Mouse (Mus musculus) hindbrain, postnatal 0 days (tissue): ENCODE data around the gene Drc3. TPM values are rescaled to one million over a fixed set of nuclear protein-coding genes. Genes with fewer than 3 reads are reported as not detected.
A peak's percentile ranks its signal among the peaks of the same experiment; 100 is the strongest.

Source experiments
- ATAC-seq: fragments of 200-750 bp; cut with Nextera tagmentation; 2 replicates; pipeline ENCODE4 v1.8.0; 2017; ENCODE audit warnings: mild to moderate bottlenecking, moderate TSS enrichment, moderate library complexity
- DNase-seq: peaks from one replicate; pipeline ENCODE4 v3.0.0-alpha.2; 2015; ENCODE audit warnings: low spot score
- H3K27ac ChIP-seq: fragments of 300-500 bp; sonication (generic); 2 replicates; pipeline ENCODE4 v1.5.1; 2014; ENCODE audit warnings: mild to moderate bottlenecking
- H3K27me3 ChIP-seq: fragments of 300-500 bp; sonication (generic); 2 replicates; pipeline ENCODE4 v1.6.1; 2014; ENCODE audit warnings: low read length, mixed read lengths; ENCODE audit not compliant: insufficient read depth
- H3K36me3 ChIP-seq: fragments of 300-500 bp; sonication (generic); 2 replicates; pipeline ENCODE4 v1.6.1; 2014; ENCODE audit warnings: low read length, mixed read lengths; ENCODE audit not compliant: insufficient read depth
- H3K4me1 ChIP-seq: fragments of 300-500 bp; sonication (generic); 2 replicates; pipeline ENCODE4 v1.6.1; 2014; ENCODE audit warnings: antibody characterized with exemption, low read length, mixed read lengths; ENCODE audit not compliant: insufficient read depth
- H3K4me2 ChIP-seq: fragments of 300-500 bp; sonication (generic); 2 replicates; pipeline ENCODE4 v1.6.1; 2014; ENCODE audit warnings: low read depth, mild to moderate bottlenecking, low read length, moderate library complexity, mixed read lengths
- H3K4me3 ChIP-seq: fragments of 300-500 bp; sonication (generic); 2 replicates; pipeline ENCODE4 v1.5.1; 2014; ENCODE audit warnings: low read length
- H3K9ac ChIP-seq: fragments of 300-500 bp; sonication (generic); replicated peaks from 2 replicates; pipeline ENCODE4 v1.6.1; 2014; ENCODE audit warnings: mild to moderate bottlenecking, low read length, moderate library complexity, mixed read lengths
- H3K9me3 ChIP-seq: fragments of 300-500 bp; sonication (generic); 2 replicates; pipeline ENCODE4 v1.6.1; 2016; ENCODE audit warnings: low read length, mixed read lengths
- CTCF ChIP-seq: IDR thresholded peaks from 2 replicates; pipeline ENCODE4 v1.5.1; 2016; ENCODE audit warnings: antibody characterized with exemption, control low read depth, low read depth
- WGBS: fragments of 180-500 bp; shearing (Covaris S2); extraction: QIAGEN DNeasy Blood & Tissue Kit; methylation state at CpG from one replicate; pipeline ENCODE4 v1.1.7; 2014; 5-methylcytosine and 5-hydroxymethylcytosine counted together
- polyA plus RNA-seq: library from polyadenylated mRNA; unstranded; fragments of >200 nt; fragmentation: Nextera tagmentation; extraction: Ambion mirVana; gene quantifications from 2 replicates; pipeline ENCODE4 v1.2.1, GENCODE M21; 2015
- total RNA-seq: library from RNA; depleted of rRNA; stranded (reverse); fragments of >200 nt; gene quantifications from 2 replicates; pipeline ENCODE4 v1.2.3, GENCODE M21; 2014

Gene Drc3
- total and polyA plus RNA-seq, 2 experiments from 2014 or later, result 6.8 to 8.4 TPM

DNA sequence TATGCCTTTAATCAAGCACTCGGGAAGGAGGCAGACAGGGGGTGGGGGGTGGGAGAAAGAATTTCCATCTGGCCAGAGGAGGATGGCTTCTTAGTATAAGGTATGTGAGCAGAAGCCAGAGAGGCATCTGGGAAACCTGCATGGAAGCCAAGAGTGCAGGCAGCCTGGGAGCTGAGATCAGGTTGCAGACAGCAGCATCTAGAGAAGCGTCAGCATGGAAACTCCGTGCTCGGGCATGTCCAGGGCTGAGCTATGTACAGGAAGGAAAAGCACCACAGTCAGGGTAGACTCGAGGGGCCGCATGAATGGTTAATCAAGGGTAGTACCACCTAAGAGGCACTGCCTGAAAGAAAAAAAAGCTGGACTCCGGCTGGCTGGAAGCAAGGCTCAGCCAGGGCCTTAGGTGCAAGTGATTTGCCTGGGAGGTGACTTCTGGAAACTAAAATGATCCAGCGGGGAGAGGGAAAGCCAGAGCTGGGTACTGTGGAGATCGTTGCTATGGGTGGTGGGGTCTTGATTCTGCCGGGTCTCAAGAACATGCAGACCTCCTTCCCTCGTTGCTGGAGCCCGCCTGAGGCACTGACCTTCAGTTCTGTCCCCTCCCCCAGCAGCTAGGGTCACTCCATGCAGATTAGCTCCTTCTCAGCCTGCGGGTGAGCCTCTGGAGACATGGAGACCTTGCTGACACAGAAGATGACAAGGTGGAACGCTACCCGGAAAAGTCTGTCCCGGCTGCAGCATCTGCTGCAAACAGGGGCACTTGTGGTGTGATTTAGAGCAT, 13.3 kb downstream of the Drc3 start:
- H3K27ac ChIP-seq, result no peak overlapping the region
- no peak for DNase-seq
- no peak overlapping the region for H3K9ac ChIP-seq
- no peak overlapping the region for H3K4me3 ChIP-seq
- H3K9me3 ChIP-seq, result no peaks in the 10 kb centered on the region
- H3K4me1 ChIP-seq, result no peaks in the 10 kb centered on the region
- H3K27me3 ChIP-seq, result no peaks in the 10 kb centered on the region
- TF ChIP-seq CTCF, result no peak
- 37% methylated on average over 16 of the region's 16 CpGs for WGBS
- no peaks in the 10 kb centered on the region for H3K36me3 ChIP-seq
- no peak overlapping the region for H3K4me2 ChIP-seq
- ATAC-seq, result no peak

DNA sequence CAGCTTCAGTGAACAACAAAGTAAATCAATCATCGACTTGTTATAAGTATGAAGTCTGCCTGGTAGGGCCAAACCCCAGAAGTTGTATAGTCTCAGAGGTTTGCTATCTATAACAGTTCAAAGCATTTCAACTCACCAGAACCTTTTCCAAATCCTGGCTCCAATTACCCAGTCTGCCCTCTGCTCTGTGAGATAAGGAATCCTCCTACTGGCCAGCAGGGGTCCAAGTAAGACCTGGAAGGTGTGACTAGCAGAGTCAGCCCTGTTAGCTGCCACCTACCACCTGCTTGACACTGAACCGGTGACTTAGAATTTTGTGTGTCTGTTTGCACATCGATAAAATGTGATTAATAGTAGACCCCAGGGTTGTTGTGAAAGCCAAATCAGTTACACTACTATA, 14.1 kb downstream of the Drc3 start:
- Histone ChIP-seq H3K36me3 (no peaks in the 10 kb centered on the region), H3K4me3 (no peak overlapping the region), H3K4me2 (no peak overlapping the region), H3K9me3 (no peaks in the 10 kb centered on the region), H3K9ac (no peak overlapping the region), H3K27ac (no peak overlapping the region), H3K27me3 (no peaks in the 10 kb centered on the region), H3K4me1 (no peaks in the 10 kb centered on the region)
- no peak for DNase-seq
- peak; percentile 33; the same call in 1 of the 2 replicates for TF ChIP-seq CTCF
- ATAC-seq, result no peak
- WGBS, result 86% methylated on average over 3 of the region's 3 CpGs

DNA sequence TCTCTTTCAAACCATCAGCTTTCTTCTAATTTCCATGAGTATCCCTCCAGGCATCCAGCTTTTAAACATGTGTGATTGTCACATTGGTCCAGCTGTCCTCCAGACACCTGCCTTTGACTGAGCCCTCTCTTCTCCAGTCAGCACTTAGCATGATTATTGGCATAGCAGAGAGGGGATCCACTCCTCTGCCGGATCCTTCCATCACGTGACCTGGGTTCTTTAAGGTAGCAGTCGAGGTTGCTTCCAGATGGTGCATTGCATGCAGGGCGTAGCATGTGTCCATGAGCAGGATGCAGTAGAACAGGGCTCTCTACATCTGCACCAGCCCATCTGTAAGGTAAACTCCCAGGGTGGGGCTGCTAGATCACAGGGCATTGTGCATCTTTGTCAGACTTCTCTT, 15.8 kb downstream of the Drc3 start:
- H3K4me2 ChIP-seq, result no peak overlapping the region
- no peak overlapping the region for H3K27ac ChIP-seq
- WGBS, result 71% methylated on average over 4 of the region's 4 CpGs
- ATAC-seq (no peak), DNase-seq (no peak)
- no peaks in the 10 kb centered on the region for H3K4me1 ChIP-seq
- H3K9ac ChIP-seq, result no peak overlapping the region
- H3K9me3 ChIP-seq, result no peaks in the 10 kb centered on the region
- no peaks in the 10 kb centered on the region for H3K36me3 ChIP-seq
- H3K27me3 ChIP-seq, result no peaks in the 10 kb centered on the region
- no peak overlapping the region for H3K4me3 ChIP-seq
- TF ChIP-seq CTCF, result no peak

DNA sequence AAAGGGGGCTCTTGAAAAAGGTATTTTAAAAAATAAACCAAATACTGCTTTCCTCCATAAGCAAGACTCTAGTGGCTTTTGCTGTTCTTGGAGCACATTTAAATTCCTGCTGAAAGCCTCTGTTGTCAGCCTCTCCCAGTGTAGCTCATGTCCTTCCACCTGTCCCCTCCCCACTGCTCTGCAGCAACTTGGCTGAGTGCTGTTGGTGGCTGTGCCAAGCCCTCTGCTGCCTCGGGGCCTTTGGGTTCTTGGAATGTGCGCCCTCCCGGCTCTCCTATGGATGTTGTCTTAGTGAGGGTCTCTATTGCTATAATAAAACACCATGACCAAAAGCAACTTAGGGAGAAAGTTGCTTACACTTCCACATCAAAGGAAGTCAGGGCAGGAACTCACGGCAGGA, 16.3 kb downstream of the Drc3 start:
- Histone ChIP-seq H3K9ac (no peak overlapping the region), H3K27me3 (no peaks in the 10 kb centered on the region), H3K36me3 (no peaks in the 10 kb centered on the region), H3K4me1 (no peaks in the 10 kb centered on the region), H3K4me2 (no peak overlapping the region), H3K9me3 (no peaks in the 10 kb centered on the region), H3K4me3 (no peak overlapping the region), H3K27ac (no peak overlapping the region)
- no peak for DNase-seq
- WGBS, result 42% methylated on average over 4 of the region's 4 CpGs
- no peak for TF ChIP-seq CTCF
- no peak for ATAC-seq

DNA sequence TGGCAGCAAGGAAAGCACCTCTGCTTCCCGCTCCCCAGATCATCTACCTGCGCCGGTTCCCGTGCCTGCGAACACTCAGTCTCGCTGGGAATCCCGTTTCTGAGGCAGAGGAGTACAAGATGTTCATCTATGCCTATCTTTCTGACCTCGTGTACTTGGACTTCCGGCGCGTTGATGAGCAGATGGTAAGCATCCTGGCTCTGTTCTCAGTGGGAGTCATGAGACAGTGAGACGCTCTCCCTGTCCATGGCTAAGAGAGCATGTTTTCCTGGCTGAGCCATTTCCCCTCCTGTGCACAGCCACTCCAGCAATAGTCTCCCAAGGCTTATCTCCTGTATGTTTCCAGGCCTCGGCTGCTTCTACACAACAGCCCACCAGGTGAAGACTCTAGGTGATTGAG, 17.3 kb downstream of the Drc3 start:
- no peak overlapping the region for H3K9ac ChIP-seq
- no peaks in the 10 kb centered on the region for H3K36me3 ChIP-seq
- ATAC-seq, result no peak
- H3K4me1 ChIP-seq, result no peaks in the 10 kb centered on the region
- H3K9me3 ChIP-seq, result no peaks in the 10 kb centered on the region
- H3K4me3 ChIP-seq, result no peak overlapping the region
- DNase-seq, result no peak
- no peak overlapping the region for H3K4me2 ChIP-seq
- no peaks in the 10 kb centered on the region for H3K27me3 ChIP-seq
- no peak for TF ChIP-seq CTCF
- H3K27ac ChIP-seq, result no peak overlapping the region
- WGBS, result 77% methylated on average over 13 of the region's 13 CpGs

DNA sequence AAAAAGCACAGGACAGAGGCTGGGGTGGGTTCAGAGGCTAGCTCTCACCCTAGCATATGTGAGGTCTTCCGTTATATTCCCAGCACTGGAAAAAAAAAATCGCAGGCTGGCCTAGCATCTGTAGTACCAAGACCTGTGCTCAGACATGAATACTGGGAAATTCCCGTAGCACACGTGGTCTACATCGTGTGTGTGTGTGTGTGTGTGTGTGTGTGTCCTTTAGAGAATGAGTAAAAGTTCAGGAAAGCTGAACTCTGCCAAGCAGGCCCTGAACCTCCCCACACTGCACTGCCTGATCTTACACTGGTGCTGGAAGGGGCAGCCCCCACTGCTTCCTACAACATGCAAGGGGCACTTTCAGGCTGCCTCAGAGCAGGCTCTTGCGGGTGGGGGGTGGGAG, 21.4 kb downstream of the Drc3 start:
- H3K4me1 ChIP-seq, result no peaks in the 10 kb centered on the region
- H3K36me3 ChIP-seq, result no peaks in the 10 kb centered on the region
- no peak overlapping the region for H3K4me3 ChIP-seq
- H3K27ac ChIP-seq, result no peak overlapping the region
- H3K9ac ChIP-seq, result no peak overlapping the region
- H3K27me3 ChIP-seq, result no peaks in the 10 kb centered on the region
- no peaks in the 10 kb centered on the region for H3K9me3 ChIP-seq
- TF ChIP-seq CTCF, result no peak
- WGBS, result 82% methylated on average over 6 of the region's 6 CpGs
- no peak for ATAC-seq
- H3K4me2 ChIP-seq, result no peak overlapping the region
- DNase-seq, result no peak

DNA sequence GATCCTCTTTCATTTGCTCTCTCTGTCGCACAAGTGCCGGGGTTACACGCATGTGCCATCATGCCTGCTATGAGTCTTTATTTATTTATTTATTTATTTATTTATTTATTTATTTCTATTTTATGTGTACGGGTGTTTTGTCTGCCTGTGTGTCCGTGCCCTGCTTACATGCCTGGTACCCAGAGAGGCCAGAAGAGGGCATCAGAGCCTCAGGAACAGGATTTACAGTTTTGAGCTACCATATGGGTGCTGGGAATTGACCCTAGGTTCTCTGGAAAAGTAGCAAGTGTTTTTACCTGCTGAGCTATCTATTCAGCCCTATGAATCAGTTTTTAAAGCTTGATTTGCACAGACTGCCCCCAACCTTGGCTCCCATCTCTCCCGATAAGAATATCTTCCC, 30.4 kb downstream of the Drc3 start:
- Histone ChIP-seq H3K4me2 (no peak overlapping the region), H3K4me1 (peaks cover 16% of the 10 kb centered on the region), H3K9ac (no peak overlapping the region), H3K4me3 (no peak overlapping the region), H3K27me3 (no peaks in the 10 kb centered on the region), H3K9me3 (no peaks in the 10 kb centered on the region), H3K27ac (no peak overlapping the region), H3K36me3 (no peaks in the 10 kb centered on the region)
- no peak for TF ChIP-seq CTCF
- ATAC-seq, result no peak
- 93% methylated on average over 6 of the region's 6 CpGs for WGBS
- DNase-seq, result no peak
